Comparison of ENCODE assay signal across 8 mouse cellular contexts in the genomic region with DNA sequence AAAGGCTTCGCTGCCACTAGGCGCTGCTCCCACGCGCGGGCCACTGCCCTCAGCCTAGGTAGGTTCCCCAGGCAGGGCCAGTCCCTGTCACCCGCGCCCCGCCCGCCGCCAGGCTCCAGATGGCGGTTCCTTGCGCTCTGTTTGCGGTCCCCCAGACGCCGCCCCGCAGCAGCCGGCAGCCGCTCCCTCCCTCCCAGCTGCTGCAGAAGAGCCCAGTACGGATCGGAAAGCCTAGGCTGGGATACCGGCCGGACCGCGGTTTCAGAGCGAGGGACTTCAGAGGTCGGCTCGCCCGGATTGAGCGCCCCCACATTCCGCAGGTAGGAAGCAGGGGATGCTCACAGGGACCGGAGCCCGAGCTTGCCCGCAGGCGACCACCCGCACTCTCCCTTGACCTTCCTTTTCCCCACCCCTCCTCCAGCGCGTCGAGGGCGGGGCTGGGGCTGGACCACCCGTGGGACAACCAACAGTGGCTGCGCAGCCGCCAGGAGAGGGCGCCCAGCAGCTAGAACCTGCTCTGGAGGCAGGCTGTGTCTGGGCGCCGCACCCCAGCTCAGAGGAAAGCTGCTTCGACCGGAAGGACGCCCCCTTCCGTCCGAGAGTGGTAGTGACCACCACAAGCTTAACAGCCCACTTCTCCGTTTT. TPM values are rescaled to one million over a fixed set of nuclear protein-coding genes. Genes with fewer than 3 reads are reported as not detected.
DNase-seq lines count a peak whose midpoint lies in the region; ATAC-seq and TF ChIP-seq lines count a peak whose summit lies in the region.

Gene Prdm8, plus strand, starts transcription at position 19 of the 645 bp plus-strand sequence.

- TF ChIP-seq POLR2A in olfactory bulb, adult 2 months (IDR thresholded peaks at IDR 0.05; ENCODE audit: insufficient read depth, low read depth, low read length), result no peak

- under 1% methylated on average over 51 of the region's 51 CpGs for WGBS in forebrain, embryonic 16.5 days
- WGBS in lung, embryonic 15.5 days, result under 1% methylated on average over 48 of the region's 51 CpGs
- 2% methylated on average over 51 of the region's 51 CpGs for WGBS in olfactory bulb, adult 2 months

- H3K27ac ChIP-seq in forebrain, embryonic 16.5 days (ENCODE audit: low read length), result peak within 1 kb of the TSS; percentile 52
- H3K27ac ChIP-seq in lung, embryonic 15.5 days, result peak within 1 kb of the TSS; percentile 42
- no peak within 1 kb of the TSS for H3K27ac ChIP-seq in olfactory bulb, adult 2 months (ENCODE audit: insufficient read depth, low read depth, low read length)

- intact Hi-C loops in heart, postnatal 25 days (cut with DNase I), result loop anchor here (5.0 to 10.0 kb wide), 2 partner anchors 135 to 473 kb away; partner anchors contain the start of gene Antxr2

- peak; percentile 91 for ATAC-seq in forebrain, embryonic 16.5 days
- peak; percentile 92 for ATAC-seq in lung, embryonic 15.5 days (ENCODE audit: borderline replicate concordance, extremely low read depth, low FRiP score, low TSS enrichment)

- peak; percentile 90 for DNase-seq in Muller cell, postnatal 12 days (ENCODE audit: inconsistent ontology term)
- DNase-seq in cerebellum, adult 11-12 months, result peak; percentile 88
- DNase-seq in heart, postnatal 25 days (ENCODE audit: low spot score), result peak; percentile 55
- DNase-seq in layer of hippocampus, adult 9-11 months, result peak; percentile 83
- DNase-seq in thymus, postnatal 14 days, result peak; percentile 79

- no peaks in the 10 kb centered on the region for H3K9me3 ChIP-seq in forebrain, embryonic 16.5 days (ENCODE audit: control insufficient read depth, low read length)
- H3K9me3 ChIP-seq in lung, embryonic 15.5 days, result no peaks in the 10 kb centered on the region

- peak; percentile 71 for TF ChIP-seq CTCF in olfactory bulb, adult 2 months (IDR thresholded peaks at IDR 0.05; ENCODE audit: insufficient read depth, low read depth, low read length)

- peaks cover 20% of the 10 kb centered on the region for H3K27me3 ChIP-seq in forebrain, embryonic 16.5 days (replicated peaks; ENCODE audit: control insufficient read depth, insufficient read depth, low read length)
- peaks cover 70% of the 10 kb centered on the region for H3K27me3 ChIP-seq in lung, embryonic 15.5 days

- peaks cover 43% of the 10 kb centered on the region for H3K4me1 ChIP-seq in forebrain, embryonic 16.5 days (replicated peaks; ENCODE audit: control insufficient read depth, insufficient read depth, low read length)
- peaks cover 27% of the 10 kb centered on the region for H3K4me1 ChIP-seq in lung, embryonic 15.5 days
- peaks cover 11% of the 10 kb centered on the region for H3K4me1 ChIP-seq in olfactory bulb, adult 2 months (ENCODE audit: control insufficient read depth, insufficient read depth, low read length)

- H3K36me3 ChIP-seq in forebrain, embryonic 16.5 days (ENCODE audit: control insufficient read depth, insufficient read depth), result no peaks in the 10 kb centered on the region
- H3K36me3 ChIP-seq in lung, embryonic 15.5 days, result no peaks in the 10 kb centered on the region

- peak within 1 kb of the TSS; percentile 74 for H3K4me2 ChIP-seq in forebrain, embryonic 16.5 days (ENCODE audit: low read length)
- H3K4me2 ChIP-seq in lung, embryonic 15.5 days, result peak within 1 kb of the TSS; percentile 84

- peak within 1 kb of the TSS; percentile 54 for H3K9ac ChIP-seq in forebrain, embryonic 16.5 days (replicated peaks; ENCODE audit: low read depth, low read length)
- H3K9ac ChIP-seq in lung, embryonic 15.5 days, result peak within 1 kb of the TSS; percentile 38

- H3K4me3 ChIP-seq in forebrain, embryonic 16.5 days (replicated peaks; ENCODE audit: low read length), result peak within 1 kb of the TSS; percentile 48
- peak within 1 kb of the TSS; percentile 49 for H3K4me3 ChIP-seq in lung, embryonic 15.5 days
- H3K4me3 ChIP-seq in olfactory bulb, adult 2 months (ENCODE audit: insufficient read depth, low read depth, low read length), result peak within 1 kb of the TSS; percentile 20

RNA-seq across cellular contexts. Expression of gene Prdm8, which starts in this region (rescaled TPM):
- 6.4 and 7.1 TPM in 2 replicates for polyA plus RNA-seq in forebrain, embryonic 16.5 days (2015; fragmentation: Nextera tagmentation; extraction: Ambion mirVana)
- total RNA-seq in heart, postnatal 25 days (2021), result under 1 TPM; 0.18 to 0.34 TPM
- 0.44 and 0.95 TPM in 2 replicates for polyA plus RNA-seq in lung, embryonic 15.5 days (2015; fragmentation: Nextera tagmentation; extraction: Ambion mirVana)
- polyA plus RNA-seq in olfactory bulb, adult 2 months (2012; ENCODE audit: insufficient read depth, insufficient read length, low replicate concordance, missing spikeins), result not detected in 2 replicates

Comparison
In these comparisons a context has a peak if more than half of its experiments do, and no peak if none do; other contexts are left out.
1. Peak in DNase-seq in heart, postnatal 25 days; RNA of the gene not detected or under 1 TPM.
2. Peak in ATAC-seq, H3K4me3 ChIP-seq, H3K27ac ChIP-seq, H3K9ac ChIP-seq and H3K4me2 ChIP-seq in lung, embryonic 15.5 days; RNA of the gene not detected or under 1 TPM.